Mouse (Mus musculus) hindlimb bud, embryonic 11.5 days (tissue): ENCODE results near the gene Slc5a7.

Experiments
- DNase-seq: peaks from one replicate; pipeline ENCODE4 v3.0.0-alpha.2; 2012; ENCODE audit warnings: low read depth, low spot score; ENCODE audit errors: extremely low spot score

Gene Slc5a7

DNA sequence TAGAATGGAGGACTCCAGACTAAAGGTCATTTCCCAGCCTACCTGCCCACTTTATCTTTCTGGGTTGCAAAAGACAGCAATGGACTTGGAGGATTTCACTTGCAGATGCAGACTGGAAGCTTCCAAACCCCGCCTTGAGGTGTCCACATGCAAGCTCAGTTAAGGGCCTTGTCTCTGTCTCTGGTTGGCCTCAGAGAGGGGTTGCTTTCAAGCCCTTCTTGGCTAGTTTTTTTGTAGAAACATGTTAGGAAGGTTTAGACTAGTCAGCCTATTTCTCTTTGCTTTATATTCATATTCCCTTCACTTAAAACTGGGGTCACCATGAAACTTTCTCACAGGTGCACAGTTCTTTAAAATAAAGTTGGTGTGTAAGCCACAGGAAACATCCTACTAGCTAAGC, at the start of gene Slc5a7:
Gene Slc5a7, minus strand, starts transcription at position 101 of the 400 bp plus-strand sequence.
- no peak for DNase-seq

DNA sequence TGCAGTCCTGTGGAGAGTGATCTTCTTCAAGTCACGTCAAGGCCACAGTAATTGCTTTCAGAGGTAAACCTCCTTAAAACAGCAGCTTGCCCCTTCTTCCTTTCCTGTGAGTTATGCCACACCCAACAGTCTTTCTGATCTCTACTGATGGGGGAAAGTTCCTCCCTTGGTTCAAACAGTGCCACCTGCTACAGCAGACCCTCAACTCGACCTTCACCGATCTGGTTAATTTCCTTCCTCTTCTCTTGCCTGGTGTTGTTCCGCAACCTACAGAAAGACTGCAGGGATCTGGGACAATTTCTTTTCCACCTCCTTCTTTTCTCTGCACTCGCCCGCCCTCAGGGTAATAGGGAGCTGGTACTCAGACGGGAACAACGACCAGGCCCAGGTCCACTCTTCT, 48.8 kb upstream of the Slc5a7 start:
- DNase-seq = no peak

DNA sequence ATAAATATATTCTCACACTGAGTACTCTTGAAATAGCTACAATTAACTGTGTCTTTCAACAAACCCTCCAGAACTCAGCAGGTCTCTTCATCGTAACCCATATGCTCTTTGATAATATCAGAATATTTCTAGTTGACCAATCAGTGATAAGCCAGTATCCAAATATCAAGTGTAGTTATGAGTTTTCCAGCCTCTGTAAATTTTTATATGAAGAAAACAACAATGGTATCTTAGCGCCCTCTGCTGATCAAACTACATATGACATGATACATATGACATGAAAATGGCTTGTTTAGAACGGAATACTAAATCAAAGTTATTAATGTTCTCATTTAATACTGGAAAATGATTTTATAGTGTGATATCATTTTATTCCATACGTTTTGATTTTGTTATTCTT, 44.6 kb upstream of the Slc5a7 start:
- peak; percentile 35 for DNase-seq

DNA sequence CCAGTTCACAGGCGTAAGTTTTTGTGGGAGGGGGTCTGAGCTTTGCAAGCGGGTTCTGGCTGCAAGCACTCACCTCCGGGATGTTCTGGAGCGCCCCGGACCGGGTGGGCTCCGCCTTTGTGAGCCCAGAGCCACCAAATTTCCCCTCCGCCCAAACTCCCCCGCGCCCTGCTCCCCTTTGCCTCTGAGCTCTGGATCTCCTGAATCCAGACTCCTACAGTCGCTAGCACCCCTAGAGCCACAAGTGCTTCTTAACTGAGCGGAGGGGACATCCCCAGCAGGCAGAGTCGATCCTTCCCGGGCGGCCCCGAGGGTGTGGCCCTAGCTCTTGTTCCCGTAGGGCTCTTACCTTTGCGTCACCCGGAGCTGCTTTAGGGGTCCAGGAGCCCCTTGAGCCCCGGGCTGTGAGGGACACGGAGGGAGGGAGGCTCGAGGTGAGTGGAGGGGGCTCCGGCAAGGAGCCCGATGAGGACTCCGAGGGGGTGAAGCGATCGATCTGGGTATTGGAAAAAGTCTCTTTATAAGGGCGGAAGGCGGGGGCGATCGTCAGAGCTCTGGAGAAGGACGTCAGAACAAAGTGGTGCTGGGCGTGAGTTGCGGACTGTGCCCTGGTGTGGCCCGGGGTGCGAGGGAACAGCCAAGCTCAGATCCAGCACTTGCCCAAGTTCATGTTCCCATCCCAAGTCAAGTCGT, 456 bp downstream of the Slc5a7 start:
- DNase-seq = no peak

GRCm38 (mm10) chr17:54250783-54251182, 48.1 kb downstream of the Slc5a7 start:
- no peak for DNase-seq

- no peak for DNase-seq
Measured at GRCm38 (mm10) chr17:54243650-54244300, 55.1 kb downstream of the Slc5a7 start.

GRCm38 (mm10) chr17:54239435-54239834, 59.4 kb downstream of the Slc5a7 start:
- no peak for DNase-seq
